Mouse (Mus musculus) kidney, postnatal 0 days (tissue): ENCODE measurements around the gene Ambra1. TPM values are rescaled to one million over a fixed set of nuclear protein-coding genes. Genes with fewer than 3 reads are reported as not detected.
A peak's percentile ranks its signal among the peaks of the same experiment; 100 is the strongest.

Source experiments
- ATAC-seq: fragments of 200-750 bp; cut with Nextera tagmentation; replicated peaks from 2 replicates; pipeline ENCODE4 v1.8.0; 2017; ENCODE audit warnings: low read depth, moderate number of reproducible peaks, moderate TSS enrichment, moderate library complexity; ENCODE audit not compliant: low FRiP score
- DNase-seq: peaks from one replicate; pipeline ENCODE4 v3.0.0-alpha.2; 2016; ENCODE audit warnings: low spot score
- H3K27ac ChIP-seq: fragments of 300-500 bp; sonication (generic); 2 replicates; pipeline ENCODE4 v1.5.1; 2014; ENCODE audit warnings: mild to moderate bottlenecking
- H3K27me3 ChIP-seq: fragments of 300-500 bp; sonication (generic); 2 replicates; pipeline ENCODE4 v1.6.1; 2014; ENCODE audit warnings: low read length, mixed read lengths; ENCODE audit not compliant: insufficient read depth
- H3K36me3 ChIP-seq: fragments of 300-500 bp; sonication (generic); 2 replicates; pipeline ENCODE4 v1.6.1; 2014; ENCODE audit warnings: low read length, mixed read lengths; ENCODE audit not compliant: insufficient read depth
- H3K4me1 ChIP-seq: fragments of 300-500 bp; sonication (generic); replicated peaks from 2 replicates; pipeline ENCODE4 v1.6.1; 2014; ENCODE audit warnings: antibody characterized with exemption, low read length, mixed read lengths; ENCODE audit not compliant: insufficient read depth
- H3K4me2 ChIP-seq: fragments of 300-500 bp; sonication (generic); 2 replicates; pipeline ENCODE4 v1.6.1; 2014; ENCODE audit warnings: mild to moderate bottlenecking, low read length, moderate library complexity, mixed read lengths
- H3K4me3 ChIP-seq: fragments of 300-500 bp; sonication (generic); replicated peaks from 2 replicates; pipeline ENCODE4 v1.5.1; 2014; ENCODE audit warnings: low read depth, low read length
- H3K9ac ChIP-seq: fragments of 300-500 bp; sonication (generic); 2 replicates; pipeline ENCODE4 v1.6.1; 2014; ENCODE audit warnings: low read depth, low read length
- H3K9me3 ChIP-seq: fragments of 300-500 bp; sonication (generic); replicated peaks from 2 replicates; pipeline ENCODE4 v1.6.1; 2016; ENCODE audit warnings: low read length, inconsistent platforms, mixed read lengths
- CTCF ChIP-seq: IDR thresholded peaks from 2 replicates; pipeline ENCODE4 v1.5.1; 2016; ENCODE audit warnings: antibody characterized with exemption, low read depth, mild to moderate bottlenecking, moderate library complexity
- WGBS: fragments of 180-500 bp; shearing (Covaris S2); extraction: QIAGEN DNeasy Blood & Tissue Kit; methylation state at CpG from one replicate; pipeline ENCODE4 v1.1.7; 2014; 5-methylcytosine and 5-hydroxymethylcytosine counted together
- polyA plus RNA-seq: library from polyadenylated mRNA; unstranded; fragments of >200 nt; fragmentation: Nextera tagmentation; extraction: Ambion mirVana; gene quantifications from 2 replicates; pipeline ENCODE4 v1.2.1, GENCODE M21; 2015

Ambra1 gene
- polyA plus RNA-seq, result 10.4 and 12.4 TPM in 2 replicates

DNA sequence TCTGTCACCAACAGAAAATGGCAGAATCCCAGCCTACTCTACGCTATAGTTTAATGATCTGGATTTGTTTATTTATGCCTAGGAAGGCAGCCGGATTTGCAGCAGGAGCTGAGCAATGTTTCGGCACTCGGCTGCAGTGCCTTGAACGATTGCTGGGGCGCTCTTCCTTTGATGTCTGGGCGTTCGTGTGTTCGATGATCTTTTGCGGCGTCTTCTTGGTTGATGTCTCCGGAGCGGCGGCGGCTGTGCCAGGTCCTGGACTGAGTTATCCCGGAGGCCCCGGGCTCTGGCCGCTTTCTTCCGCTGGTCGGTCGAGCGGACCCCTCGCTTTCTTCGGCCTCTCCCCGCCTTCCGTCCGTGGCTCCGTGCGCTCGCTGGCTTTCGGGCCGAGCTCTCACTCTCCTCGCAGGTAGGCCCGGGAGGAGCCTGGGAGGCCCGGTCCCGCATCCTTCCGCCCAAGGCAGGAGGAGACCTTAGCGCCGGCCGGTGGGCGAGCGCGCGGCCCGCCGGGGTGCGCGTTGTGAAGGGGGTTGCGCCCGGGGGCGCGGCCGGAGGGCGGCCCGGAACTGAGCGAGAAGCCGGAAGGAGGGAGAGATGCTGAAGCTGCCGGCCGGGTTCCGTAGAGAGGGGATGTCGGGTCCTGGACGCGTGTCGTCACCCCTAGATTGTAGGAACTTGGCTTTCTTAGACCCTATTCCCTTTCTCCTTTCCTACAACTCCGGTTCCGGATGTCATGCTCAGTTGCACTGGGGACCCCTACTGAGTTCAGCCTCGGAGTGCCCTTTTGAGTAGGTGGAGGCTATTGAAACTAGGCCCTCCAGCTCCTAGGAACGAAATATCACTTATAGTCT is at the start of gene Ambra1:
TSS of gene Ambra1 (plus strand) at position 164 of the 851 bp plus-strand sequence.
- DNase-seq (peak; percentile 97), ATAC-seq (peak; percentile 87)
- H3K9ac ChIP-seq, result peak within 1 kb of the TSS; percentile 93
- whole genome bisulfite sequencing, result under 1% methylated on average over 67 of the region's 68 CpGs
- no peaks in the 10 kb centered on the region for H3K27me3 ChIP-seq
- TF ChIP-seq CTCF, result peak; percentile 36; the same call in 1 of the 2 replicates
- H3K36me3 ChIP-seq, result no peaks in the 10 kb centered on the region
- peak within 1 kb of the TSS; percentile 96 for H3K27ac ChIP-seq
- H3K4me2 ChIP-seq, result peak within 1 kb of the TSS; percentile 72
- H3K9me3 ChIP-seq, result no peaks in the 10 kb centered on the region
- 0 out of 2 replicates have a peak, but pooled peaks cover 3% of the 10 kb centered on the region for H3K4me1 ChIP-seq
- H3K4me3 ChIP-seq, result peak within 1 kb of the TSS; percentile 99

DNA sequence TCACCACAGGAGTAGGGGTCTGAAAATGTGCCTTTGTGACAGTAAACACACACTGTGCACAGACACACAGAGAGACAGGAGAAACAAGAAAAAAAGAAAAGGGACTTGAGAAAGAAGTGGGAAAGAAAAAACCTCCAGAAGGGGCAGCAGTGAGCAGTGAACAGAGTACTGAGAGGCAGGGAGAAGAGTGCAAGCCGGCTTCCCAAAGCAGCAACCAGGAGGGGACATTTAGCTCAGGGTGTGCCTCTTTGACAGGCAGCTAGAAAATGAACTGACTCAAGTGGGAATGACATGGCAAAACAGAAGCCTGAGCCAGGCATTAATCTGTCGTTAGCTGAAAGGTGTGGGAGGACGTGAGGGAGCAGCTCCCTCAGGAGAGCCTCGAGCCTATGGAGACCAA is 47.1 kb upstream of the Ambra1 start:
- Histone ChIP-seq H3K4me2 (no peak overlapping the region), H3K9me3 (no peaks in the 10 kb centered on the region), H3K27ac (no peak overlapping the region), H3K4me3 (no peak overlapping the region), H3K27me3 (no peaks in the 10 kb centered on the region), H3K9ac (no peak overlapping the region), H3K4me1 (no peaks in the 10 kb centered on the region), H3K36me3 (peaks cover 36% of the 10 kb centered on the region)
- 37% methylated on average over 4 of the region's 4 CpGs for WGBS
- peak; percentile 74 for DNase-seq
- peak; percentile 73 for TF ChIP-seq CTCF
- ATAC-seq, result 0 out of 2 replicates have a peak, but pooled peaks have one; percentile 29

DNA sequence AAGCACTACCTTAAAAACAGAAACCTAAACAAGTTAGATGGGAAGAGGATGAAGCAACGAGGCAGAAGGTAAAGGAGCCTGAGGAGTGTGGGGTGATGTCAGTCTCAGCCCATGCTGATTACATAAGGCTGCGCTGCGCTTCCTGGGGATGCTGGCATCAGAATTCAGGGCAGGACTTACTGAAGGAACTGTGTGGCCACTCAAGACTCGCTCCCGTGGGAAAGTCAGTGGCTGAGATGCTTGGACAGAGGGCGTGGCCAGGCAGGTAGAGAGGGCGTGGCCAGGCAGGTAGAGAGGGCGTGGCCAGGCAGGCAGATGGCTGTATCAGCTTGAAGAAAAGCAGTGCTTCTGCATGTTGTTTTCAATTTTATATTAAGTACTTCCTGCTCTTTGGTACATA is 46.0 kb upstream of the Ambra1 start:
- Histone ChIP-seq H3K9ac (no peak overlapping the region), H3K9me3 (no peaks in the 10 kb centered on the region), H3K4me3 (no peak overlapping the region), H3K27ac (no peak overlapping the region), H3K4me2 (no peak overlapping the region), H3K27me3 (no peaks in the 10 kb centered on the region), H3K36me3 (peaks cover 34% of the 10 kb centered on the region), H3K4me1 (no peaks in the 10 kb centered on the region)
- ATAC-seq, result no peak
- no peak for DNase-seq
- TF ChIP-seq CTCF, result no peak
- WGBS, result 74% methylated on average over 8 of the region's 8 CpGs

DNA sequence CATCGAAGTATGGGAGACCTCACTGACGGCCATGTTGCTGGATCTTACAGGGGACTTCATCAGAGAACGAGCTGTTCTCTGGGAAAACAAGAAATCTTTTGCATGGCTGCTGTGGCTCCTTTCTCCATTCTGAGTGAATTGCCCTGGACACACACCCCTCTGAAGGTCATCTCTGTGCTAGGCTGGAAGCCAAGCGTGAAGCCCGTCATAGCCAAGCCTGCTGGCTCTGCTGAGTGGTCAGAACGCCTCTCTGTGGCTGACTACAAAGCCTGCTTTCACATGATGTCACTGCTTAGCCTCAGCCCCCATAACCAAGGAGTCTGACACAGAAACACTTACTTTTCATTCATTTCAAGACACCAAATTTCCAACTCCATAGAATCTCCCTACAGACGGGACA is 40.5 kb upstream of the Ambra1 start:
- Histone ChIP-seq H3K27ac (no peak overlapping the region), H3K9me3 (no peaks in the 10 kb centered on the region), H3K4me3 (no peak overlapping the region), H3K36me3 (peaks cover 22% of the 10 kb centered on the region; the same call in 1 of the 2 replicates), H3K4me1 (no peaks in the 10 kb centered on the region), H3K27me3 (no peaks in the 10 kb centered on the region), H3K9ac (no peak overlapping the region), H3K4me2 (no peak overlapping the region)
- TF ChIP-seq CTCF, result no peak
- 78% methylated on average over 7 of the region's 7 CpGs for WGBS
- ATAC-seq, result no peak; the same call in 1 of the 2 replicates
- no peak for DNase-seq

DNA sequence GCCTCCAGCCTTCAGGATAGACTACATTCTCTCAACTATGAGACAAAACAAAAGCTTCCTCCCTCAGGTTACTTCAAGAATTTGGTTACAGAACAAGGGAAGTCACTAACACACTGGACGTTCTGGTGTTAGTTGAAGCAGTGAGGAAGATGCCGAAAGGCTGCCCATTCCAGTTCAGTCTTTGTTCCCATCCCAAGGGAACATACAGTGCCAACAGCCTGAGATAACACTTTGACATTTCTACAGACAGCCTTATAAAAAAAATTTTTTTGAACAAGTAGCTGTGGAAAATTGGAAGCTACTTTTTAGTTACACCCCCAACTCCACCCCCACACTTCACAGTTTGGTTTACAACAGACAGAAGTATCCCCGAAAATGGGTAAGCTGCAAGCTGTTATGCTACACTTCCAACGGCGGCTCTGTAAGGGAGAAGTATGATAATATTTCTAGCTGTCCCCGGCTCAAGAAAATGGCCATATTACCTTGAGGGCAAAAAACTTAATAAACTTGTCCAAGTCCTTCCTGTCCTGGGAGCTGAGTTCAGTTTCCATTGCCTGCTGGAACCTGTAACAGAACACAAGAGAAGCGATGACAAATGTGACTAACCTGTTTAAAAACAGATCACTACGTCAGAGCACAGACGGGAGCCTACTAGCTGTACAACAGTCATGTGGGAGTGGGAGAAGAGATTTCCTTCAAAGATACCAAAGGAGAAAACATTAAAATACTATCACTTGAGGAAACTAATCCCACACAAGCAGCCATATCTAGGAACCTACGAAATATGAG is 34.3 kb upstream of the Ambra1 start:
- Histone ChIP-seq H3K4me3 (no peak overlapping the region), H3K9ac (no peak overlapping the region), H3K27me3 (no peaks in the 10 kb centered on the region), H3K4me1 (no peaks in the 10 kb centered on the region), H3K9me3 (no peaks in the 10 kb centered on the region), H3K4me2 (no peak overlapping the region), H3K27ac (no peak overlapping the region), H3K36me3 (0 out of 2 replicates have a peak, but pooled peaks cover 6% of the 10 kb centered on the region)
- no peak for DNase-seq
- TF ChIP-seq CTCF, result no peak
- WGBS, result 86% methylated on average over 10 of the region's 10 CpGs
- no peak for ATAC-seq

DNA sequence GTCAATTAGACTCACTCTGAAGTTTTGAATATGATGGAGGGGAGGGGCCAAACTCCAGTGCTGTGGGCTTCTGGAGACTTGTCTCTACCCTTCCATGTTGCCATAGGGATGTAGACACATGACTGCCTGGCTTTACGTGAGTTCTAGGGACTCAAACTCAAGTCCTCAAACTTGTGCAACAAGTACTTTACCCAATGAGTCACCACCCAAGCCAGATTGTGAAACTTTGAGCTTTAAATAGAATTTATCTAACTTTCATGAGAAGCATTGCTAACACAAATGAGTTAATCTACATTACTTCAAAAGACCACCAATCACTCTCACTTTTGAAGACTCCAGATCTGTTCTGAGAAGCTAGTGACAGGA is 33.7 kb upstream of the Ambra1 start:
- no peak overlapping the region for H3K9ac ChIP-seq
- H3K4me1 ChIP-seq, result no peaks in the 10 kb centered on the region
- H3K27me3 ChIP-seq, result no peaks in the 10 kb centered on the region
- ATAC-seq (no peak), DNase-seq (no peak)
- 0 out of 2 replicates have a peak, but pooled peaks cover 6% of the 10 kb centered on the region for H3K36me3 ChIP-seq
- H3K27ac ChIP-seq, result no peak overlapping the region
- H3K9me3 ChIP-seq, result no peaks in the 10 kb centered on the region
- no peak overlapping the region for H3K4me2 ChIP-seq
- TF ChIP-seq CTCF, result no peak
- WGBS, result 79% methylated on average over 1 of the region's 1 CpGs
- H3K4me3 ChIP-seq, result no peak overlapping the region
